Mouse (Mus musculus) heart, postnatal 10 days (tissue): ENCODE data around the gene Hsph1. TPM values are rescaled to one million over a fixed set of nuclear protein-coding genes. Genes with fewer than 3 reads are reported as not detected.
A peak's percentile ranks its signal among the peaks of the same experiment; 100 is the strongest.

ENCODE experiments used
- DNase-seq, 2 experiments: peaks; one replicate each; pipeline ENCODE4 v3.0.0; 2021
- intact Hi-C: fragments of 180-260 bp; cut with DNase I; formaldehyde crosslinking; loops from one replicate; pipeline ENCODE4 v1.15.1; 2025
- total RNA-seq, 2 experiments: library from RNA; stranded (reverse); gene quantifications; 2 replicates each; pipeline ENCODE4 v1.2.3; 2021

Gene Hsph1
- total RNA-seq, 2 experiments from 2014 or later, result 14.2 to 20.8 TPM

DNA sequence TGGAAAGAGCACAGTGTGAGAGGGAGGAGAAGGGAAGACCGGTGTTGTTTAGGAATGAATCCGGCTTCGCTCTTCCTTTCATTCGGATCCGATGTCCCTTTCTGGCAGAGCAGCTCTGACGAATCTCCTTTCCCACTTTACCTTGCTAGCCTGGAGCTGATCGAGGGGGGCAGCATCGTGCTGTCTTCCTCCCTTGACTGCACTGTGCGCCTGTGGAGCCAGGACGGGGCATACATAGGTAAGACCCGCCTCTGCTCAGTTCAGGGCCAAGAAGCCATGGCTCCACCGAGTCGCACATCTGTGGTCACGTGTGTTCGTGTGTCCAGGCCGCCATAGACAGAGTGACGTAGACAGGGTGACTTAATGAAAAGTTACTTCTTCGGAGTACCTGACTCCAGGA lies 38.8 kb downstream of the Hsph1 start:
- intact Hi-C loops, result no loop called here
- no peak for DNase-seq

DNA sequence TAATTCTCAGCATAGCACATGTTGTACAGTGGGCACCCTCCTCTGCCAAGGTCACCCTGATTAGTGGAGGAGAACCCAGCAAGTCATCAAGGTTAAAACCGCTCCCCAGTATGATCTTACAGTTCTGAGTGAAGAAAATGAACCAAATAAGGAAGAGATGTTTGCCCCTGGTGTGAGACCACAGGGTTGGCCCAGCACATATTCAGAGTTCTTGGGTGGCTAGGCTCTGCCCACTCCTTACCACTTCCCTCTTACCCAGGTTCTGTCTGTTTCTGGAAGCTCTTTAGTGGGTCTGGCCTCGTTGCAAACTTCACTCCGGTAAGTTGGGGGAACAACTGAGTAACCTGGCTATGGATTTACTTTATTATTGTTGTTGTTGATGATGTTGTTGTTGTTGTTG lies 42.0 kb downstream of the Hsph1 start:
- intact Hi-C loops, result no loop called here
- DNase-seq, result no peak

DNA sequence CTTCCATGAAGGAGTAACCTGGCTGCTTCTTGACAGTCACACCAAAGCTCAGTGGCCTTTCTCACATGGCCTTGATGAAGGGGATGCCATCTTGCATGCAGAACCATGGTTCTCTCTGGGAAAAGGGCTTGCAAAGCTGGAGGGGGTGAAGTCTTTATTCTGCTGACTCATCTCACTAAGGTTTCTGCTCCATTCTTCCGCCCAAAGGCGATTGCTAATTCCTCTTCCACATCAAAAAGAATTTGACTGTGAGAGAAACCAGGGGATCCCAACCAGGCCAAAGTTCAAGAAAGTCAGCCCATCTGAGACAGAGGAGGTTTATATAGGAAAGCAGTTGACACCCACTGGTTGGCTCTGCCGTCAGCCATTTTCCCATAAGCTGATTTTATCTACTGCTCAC lies 46.2 kb downstream of the Hsph1 start:
- DNase-seq, result no peak
- intact Hi-C loops, result no loop called here

DNA sequence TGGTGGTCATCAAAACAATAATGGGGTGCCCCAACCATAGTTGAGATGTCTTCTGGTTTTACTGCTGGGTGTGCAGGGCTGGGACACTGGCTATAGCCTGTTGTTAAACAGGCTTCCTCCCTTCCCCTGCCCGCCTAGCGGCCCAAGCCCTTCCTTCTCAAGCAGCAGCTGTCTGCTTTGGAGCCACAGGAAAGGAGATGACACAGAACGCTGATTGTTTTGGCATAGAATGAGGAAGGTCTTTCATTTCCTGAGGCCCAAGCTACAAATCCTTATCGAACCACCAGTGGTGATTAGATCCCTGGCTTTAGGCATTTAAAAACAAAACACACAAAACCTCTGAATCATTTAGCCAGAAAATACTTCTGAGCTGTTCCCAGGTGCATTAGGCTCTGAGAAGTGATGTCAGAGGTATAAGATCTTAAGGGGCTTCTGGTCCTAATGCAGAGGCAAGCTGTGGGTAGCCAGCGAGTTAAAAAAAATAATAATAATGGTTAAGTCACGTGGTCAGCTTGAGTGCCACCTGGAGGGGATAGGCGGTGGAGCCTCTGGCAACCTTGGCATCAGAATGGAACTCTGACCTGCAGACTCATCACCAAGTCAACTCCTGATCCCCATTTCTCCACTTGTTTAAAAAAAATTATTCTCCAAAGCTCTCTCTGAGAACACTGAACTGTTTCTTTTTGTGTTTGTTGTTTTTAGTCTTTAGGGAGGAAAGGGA lies 47.2 kb downstream of the Hsph1 start:
- intact Hi-C loops, result no loop called here
- DNase-seq, result peak; percentile 32 to 45

DNA sequence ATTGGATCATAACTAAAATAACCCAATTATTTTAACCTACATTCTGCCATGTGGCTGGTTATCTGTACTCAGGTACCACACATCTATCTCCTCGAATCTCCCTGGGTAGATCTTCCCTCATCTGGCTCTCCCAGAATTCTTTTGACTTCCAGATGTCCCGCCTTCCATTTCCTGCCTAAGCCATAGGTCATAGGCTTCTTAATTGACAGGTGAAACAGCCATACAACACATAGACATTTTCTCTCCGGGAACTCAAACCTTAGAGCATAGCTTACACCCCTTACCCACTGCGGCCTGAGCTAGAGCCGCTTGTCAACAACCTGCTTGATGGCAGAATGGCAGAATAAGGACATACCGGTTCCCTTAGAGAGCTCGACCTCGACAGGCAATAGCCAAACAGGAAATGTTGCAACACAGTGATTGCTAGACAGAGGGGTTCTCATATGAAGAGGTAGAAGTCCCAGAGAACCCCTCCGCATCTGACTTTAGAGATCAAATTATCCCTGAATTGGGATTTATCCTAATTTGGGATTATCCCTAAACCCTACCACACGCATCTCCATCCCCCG lies 48.8 kb downstream of the Hsph1 start:
- DNase-seq, result no peak
- intact Hi-C loops, result no loop called here

DNA sequence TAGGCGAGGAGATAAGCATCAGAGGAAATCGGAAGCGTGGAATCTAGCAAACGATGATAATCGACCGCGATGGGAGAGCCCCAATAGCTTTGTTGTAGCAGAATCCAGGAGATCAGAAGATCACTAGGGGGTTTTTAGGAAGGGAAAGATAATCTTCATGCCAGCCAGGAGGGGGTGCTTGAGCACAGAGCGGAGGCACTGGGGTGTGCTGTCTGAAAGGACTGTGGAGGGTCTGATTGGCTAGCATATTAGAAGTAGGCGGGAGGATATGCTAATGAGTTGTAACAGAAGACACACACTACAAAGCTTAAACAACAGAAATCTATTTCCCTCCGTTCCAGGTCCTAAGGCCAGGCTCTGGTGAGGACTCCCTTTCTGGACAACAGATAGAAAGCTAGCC lies 50.3 kb downstream of the Hsph1 start:
- intact Hi-C loops, result no loop called here
- DNase-seq, result no peak

DNA sequence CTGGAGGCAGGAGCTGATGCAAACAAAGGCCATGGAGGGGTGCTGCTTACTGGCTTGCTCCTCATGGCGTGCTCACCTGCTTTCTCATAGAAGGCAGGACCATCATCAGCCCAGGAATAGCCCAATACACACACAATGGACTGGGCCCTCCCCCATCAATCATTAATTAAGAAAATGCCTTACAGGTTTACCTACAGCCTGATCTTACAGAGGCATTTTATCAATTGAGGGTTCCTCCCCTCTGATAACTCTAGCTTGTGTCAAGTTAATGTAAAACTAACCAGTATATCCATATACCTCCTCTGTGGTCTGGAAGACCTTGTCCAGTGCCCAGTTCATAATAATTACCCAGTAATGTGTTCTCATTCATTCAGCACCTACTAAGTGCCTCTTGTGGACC lies 50.9 kb downstream of the Hsph1 start:
- intact Hi-C loops, result no loop called here
- no peak for DNase-seq

DNA sequence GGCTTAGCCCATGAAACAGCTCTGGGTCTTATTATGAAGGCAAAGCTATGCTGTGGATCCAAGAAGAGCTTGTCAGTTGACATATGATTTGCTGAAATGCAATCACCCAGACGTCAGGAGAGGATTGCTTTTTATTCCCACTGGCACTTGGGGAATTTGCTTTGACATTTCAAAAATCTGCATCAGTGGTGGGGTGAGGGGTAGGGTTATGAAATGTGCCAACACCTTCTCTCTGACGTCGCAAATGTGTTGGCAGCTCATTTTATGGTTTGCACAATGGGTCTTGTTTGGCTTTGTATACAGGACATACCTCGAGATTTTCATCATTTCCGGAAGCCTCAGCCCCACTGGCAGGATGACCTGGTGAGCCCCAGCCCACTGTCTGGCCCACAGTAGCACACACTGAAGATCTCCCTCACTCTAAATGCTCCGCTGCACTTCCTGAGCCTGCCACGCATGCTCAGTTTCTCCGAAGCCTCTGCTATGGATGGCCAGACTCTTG lies 52.0 kb downstream of the Hsph1 start:
- intact Hi-C loops, result no loop called here
- no peak for DNase-seq

DNA sequence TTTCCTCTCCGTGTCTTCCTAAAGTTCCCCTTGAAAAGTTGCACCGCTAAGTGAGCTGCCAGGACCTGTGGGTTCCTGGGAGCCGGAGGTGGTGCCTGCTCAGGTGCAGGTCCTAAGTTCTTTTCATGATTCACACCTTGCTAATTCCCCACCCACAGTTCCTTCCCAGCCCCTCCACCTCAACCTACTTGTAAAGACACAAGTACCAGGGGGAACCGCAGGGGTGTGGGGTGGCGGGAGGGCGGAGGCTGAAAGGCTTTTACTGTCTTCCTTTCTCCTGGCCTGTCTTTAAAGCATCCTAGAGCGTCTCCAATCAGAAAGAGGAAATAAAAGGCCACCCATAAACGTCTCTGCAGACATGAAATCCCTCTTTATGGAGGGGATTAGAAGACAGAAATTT lies 52.7 kb downstream of the Hsph1 start:
- no peak for DNase-seq
- intact Hi-C loops, result no loop called here

DNA sequence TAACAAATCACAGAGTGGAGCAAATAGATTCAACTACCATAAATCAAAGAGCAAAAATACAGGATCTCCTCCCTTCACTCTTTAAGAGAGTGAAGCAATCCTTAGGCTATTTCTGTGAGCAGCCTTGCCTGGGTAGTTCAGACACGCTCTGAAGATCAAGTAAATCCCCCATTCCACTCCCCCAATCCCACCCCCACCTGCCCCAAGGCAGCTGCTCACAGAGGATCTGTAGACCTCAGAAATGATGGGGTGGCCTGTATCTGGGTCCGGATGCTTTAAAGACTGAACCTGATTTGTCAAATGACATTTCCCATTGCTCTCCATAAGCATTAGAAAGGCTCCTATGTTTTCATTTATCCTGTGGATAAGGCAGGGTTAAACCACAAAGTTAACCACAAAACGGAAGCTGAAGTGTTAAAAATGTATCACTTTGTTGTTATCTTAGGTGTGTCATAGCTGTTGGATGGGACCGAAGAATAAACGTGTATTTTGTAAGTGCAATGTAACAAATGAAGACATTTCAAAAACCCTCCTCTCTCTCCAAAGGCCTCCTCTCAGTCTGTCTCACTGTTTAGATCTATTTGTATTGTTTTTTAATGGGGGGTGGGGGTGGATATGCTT lies 53.4 kb downstream of the Hsph1 start:
- intact Hi-C loops, result no loop called here

DNA sequence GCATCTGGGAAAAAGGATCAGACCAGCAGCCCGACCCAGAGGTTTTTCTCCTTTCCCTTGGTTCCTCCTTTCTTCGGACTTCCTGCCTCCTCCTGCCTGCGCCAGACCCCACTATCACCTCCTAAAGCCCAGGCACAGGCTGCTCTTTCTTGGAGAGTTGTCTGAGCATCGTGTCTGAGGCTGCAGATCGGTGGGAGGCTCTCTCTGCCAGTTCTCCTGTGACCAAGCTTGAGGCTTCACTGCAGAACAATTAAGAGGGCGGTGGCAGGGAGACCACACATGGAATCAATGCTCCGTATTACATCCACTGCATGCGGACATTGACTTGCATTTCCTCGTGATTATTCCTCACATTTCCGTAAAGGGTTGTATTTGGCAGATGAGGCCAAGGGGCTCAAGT lies 58.7 kb downstream of the Hsph1 start:
- intact Hi-C loops, result no loop called here
- no peak for DNase-seq

More for the DNA sequence above, 53.4 kb downstream of the Hsph1 start:
- no peak for DNase-seq

DNA sequence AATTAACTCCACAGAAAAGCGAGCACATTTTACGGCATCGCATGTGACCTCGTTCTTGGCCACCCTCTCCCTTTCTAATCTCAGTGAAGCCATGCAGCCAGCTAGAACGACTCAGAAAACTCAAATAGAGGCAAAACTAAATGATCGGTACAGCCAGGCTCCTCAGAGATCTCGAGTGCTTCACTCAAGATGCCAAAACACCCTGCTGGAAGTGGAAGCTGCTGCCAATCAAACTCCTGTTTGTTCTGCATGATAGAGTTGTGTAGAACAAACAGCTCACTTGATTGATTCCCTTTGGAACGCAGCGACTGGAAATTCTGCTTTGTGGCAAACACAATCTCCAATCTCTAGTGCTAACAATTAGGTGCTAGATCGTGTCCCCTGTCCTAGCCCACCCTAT lies 59.2 kb downstream of the Hsph1 start:
- DNase-seq, result peak in 1 of 2 experiments; percentile 27

DNA sequence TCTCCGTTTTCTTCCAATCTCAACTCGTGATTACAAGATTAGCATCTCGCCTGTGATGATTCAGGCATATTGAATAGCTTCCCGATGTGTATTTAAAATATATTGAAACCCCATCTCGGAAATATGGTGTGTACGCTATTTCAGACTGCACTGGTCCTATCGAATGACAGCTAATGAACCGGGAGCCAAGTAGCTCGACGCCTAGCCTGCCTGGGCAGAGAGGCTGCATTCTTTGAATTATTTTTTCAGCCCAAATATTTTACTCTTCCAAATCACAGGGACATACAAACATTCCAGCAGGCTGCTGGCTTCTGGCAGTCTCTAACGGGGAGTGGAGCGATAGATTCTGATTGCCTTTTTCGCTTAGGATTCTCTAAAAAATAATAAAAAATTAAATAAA lies 67.2 kb downstream of the Hsph1 start:
- intact Hi-C loops, result no loop called here
- no peak for DNase-seq

More for the DNA sequence above, 59.2 kb downstream of the Hsph1 start:
- intact Hi-C loops, result no loop called here

DNA sequence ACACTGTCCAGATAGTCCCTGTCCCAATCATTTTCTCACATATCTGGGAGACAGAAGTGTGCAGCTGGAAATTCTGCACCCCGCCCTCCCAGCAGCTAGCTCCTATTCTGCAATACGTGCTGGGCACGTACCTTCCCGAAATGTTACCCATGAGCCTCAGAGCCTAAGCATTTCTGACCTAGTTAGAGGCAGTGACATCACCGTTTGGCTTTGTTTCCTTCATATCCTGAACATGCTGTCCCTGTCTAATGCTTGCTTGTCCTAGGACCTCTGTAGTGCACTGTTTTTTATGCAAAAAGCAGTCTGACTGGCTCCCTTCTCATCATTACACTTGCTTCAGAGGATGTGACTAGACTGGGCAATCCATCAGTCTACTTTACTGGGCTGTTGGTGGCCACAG lies 69.2 kb downstream of the Hsph1 start:
- intact Hi-C loops, result no loop called here
- DNase-seq, result peak; percentile 76 to 77

DNA sequence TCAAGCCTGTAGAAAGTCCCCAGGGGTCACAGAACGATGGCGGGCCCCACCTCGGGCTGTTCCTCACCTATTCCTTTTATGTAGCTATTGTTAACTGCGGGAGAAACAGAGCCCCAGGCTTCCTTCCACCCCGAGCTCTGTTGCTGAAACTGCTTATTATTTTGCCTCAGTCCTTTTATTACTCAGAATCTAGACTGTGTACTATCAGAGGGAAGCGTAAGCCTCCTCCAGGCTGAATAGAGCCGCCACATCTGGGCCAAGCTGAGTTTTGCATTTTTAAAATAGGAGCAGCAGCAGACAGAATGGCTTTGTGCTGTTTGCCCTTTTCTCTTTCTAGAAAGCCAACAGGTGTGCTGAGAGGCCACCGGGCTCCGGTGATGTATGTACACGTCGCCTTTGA lies 70.2 kb downstream of the Hsph1 start:
- DNase-seq, result no peak
- intact Hi-C loops, result no loop called here

Other genes starting within 250 kb of the Hsph1 start
- 10 to 100 TPM; 18.3 to 22.4 TPM for gene Medag, start 224.6 kb downstream of the Hsph1 start, total RNA-seq
- not detected for gene Tex26, start 196.7 kb downstream of the Hsph1 start, total RNA-seq
- gene Wdr95, start 107.7 kb downstream of the Hsph1 start, total RNA-seq, result not detected
- gene B3glct, start 41.9 kb upstream of the Hsph1 start, total RNA-seq, result 1 to 10 TPM; 9.7 to 10.0 TPM